Mouse (Mus musculus) C2C12 (cell line): ENCODE results near the gene Mbd5.

Experiments
- CTCF ChIP-seq: IDR thresholded peaks from one replicate; pipeline ENCODE4 v1.5.1; 2011; ENCODE audit not compliant: control insufficient read depth, insufficient read depth, insufficient read length
- MAX ChIP-seq: IDR thresholded peaks from one replicate; pipeline ENCODE4 v1.6.1; 2011; ENCODE audit warnings: mild to moderate bottlenecking, control low read depth
- MYOD1 ChIP-seq: IDR thresholded peaks from one replicate; pipeline ENCODE4 v1.6.1; 2011; ENCODE audit warnings: low read depth; ENCODE audit not compliant: control insufficient read depth, insufficient read length

DNA sequence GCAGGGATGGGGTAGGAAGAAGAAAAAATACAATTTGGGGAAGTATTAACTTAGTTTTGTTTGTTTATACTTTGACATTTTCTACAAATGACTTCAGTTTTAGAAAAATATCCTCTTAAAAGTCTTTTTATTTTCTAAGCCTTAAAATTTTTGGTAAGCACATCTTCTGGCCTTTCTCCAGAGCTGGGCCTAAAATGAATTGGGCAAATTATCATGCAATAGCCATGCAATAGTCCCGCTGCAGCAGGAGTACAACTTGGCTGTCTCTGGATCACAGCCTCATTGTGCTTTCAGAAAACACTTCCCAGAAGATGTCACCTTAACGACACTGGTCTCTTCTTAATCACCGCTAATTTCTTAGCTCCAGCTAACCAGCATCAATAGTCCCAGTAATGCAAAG, 91.2 kb downstream of the Mbd5 start:
- TF ChIP-seq CTCF (no peak), MYOD1 (no peak), MAX (no peak)
